Mouse (Mus musculus) layer of hippocampus, adult 18-20 months (tissue): ENCODE measurements around the gene Drap1. TPM values are rescaled to one million over a fixed set of nuclear protein-coding genes. Genes with fewer than 3 reads are reported as not detected.
"Not testable (repeated sequence)": the region's sequence is repeated elsewhere in the genome, so short reads cannot be mapped to it uniquely, and the experiment has no call there.

Source experiments
- DNase-seq, 2 experiments: peaks; one replicate each; pipeline ENCODE4 v3.0.0; 2022; ENCODE audit warnings: low spot score in 2 of 2
- total RNA-seq, 2 experiments: library from RNA; stranded (reverse); gene quantifications; 2 replicates each; pipeline ENCODE4 v1.2.3; 2021

Drap1 gene
- total RNA-seq, 2 experiments from 2014 or later, result 347 to 383 TPM

DNA sequence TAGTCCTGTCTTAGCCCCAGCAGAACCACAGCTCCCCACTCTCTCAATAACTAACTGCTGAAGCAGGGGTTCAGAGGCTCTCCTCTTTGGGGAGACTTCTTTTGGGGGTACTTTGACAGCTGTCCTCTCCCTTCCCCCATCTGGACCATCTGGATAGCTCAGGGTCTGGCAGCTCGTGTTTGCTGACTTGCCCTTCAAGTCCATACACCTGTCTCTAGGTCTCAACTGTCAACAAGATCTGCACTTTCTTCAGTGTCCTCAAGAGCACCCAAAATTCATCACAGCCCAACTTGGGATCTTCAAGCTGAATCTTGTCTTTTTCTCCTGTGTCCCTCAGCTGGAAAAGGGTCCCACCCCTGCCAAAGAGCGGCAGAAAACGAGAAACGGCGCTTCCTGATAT, 3.0 kb downstream of the Drap1 start:
- DNase-seq, result no peak

- no peak for DNase-seq
These were observed 4.2 kb downstream of the Drap1 start for GRCm38 (mm10) chr19:5420579-5420978.

- DNase-seq, result no peak
These were observed 5.1 kb downstream of the Drap1 start for GRCm38 (mm10) chr19:5419630-5420029.

DNA sequence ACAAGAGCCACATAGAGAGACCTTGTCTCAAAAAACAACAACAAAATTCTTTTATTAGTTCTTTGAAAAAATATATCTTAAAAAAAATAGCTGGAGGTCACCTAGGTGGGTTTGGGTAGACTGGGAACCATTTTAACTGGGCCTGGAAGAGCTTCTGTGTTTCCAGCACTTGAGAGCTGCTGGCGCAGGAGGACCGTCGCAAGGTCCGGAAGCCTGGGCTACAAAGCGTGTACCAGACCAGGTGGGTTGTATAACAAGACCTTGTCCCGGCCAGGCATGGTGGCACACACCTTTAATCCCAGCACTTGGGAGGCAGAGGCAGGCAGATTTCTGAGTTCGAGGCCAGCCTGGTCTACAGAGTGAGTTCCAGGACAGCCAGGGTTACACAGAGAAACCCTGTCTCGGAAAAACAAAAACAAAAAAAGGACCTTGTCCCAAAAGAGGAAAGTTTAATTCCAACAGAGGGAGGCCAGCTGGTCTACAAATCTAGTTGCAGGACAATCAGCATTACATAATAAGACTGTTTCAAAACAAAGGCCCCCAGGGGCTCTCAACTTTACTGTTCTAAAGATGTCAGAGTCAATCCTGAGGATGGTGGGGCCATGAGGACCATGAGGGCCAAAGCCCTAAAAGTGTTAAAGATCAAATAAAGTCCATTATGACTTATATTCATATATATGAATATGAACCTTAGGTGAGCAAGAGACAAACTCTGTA, 5.9 kb downstream of the Drap1 start:
- DNase-seq, result no peak

DNA sequence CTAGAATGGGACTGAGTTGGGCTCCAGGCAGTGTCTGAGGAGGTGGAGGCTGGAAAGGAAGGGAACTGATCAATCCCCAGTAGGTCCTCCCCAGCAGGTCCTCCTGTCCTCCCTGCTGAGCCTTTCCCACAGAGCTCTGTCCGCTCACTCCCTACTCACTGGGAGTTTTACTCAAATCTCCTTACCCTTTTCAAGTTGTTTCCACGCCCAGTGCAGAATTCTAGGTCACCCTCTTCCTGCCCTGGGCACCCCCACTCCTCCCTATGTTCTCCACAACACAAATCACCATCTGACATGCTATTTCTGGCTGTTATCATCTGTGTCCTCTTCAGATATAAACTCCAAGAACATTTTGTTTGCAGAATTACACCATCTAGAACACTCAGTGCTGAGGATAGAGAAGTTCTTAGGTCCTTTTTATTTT, 10.2 kb downstream of the Drap1 start:
- DNase-seq, result peak in 1 of 2 experiments; percentile 55

GRCm38 (mm10) chr19:5413840-5414239, 10.9 kb downstream of the Drap1 start:
- no peak for DNase-seq

DNA sequence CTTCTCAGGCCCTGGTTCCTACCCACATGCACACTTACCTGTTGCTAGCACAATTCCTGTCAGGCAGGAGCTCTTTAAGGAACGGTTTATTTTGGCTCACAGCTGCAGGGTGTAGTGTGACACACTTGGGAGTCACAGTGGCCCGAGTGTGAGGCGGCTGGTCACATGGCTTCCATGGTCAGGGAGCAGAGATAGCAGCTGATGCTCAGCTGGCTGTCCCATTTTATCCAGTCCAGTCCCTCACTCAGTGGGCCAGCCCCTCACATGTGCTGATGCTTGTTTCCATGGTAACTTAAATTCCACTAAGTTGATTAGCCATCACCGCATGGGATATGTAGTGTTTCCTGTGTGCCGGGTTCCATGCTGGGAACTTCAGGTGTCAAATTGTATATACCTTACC, 12.8 kb downstream of the Drap1 start:
- DNase-seq, result no peak

DNA sequence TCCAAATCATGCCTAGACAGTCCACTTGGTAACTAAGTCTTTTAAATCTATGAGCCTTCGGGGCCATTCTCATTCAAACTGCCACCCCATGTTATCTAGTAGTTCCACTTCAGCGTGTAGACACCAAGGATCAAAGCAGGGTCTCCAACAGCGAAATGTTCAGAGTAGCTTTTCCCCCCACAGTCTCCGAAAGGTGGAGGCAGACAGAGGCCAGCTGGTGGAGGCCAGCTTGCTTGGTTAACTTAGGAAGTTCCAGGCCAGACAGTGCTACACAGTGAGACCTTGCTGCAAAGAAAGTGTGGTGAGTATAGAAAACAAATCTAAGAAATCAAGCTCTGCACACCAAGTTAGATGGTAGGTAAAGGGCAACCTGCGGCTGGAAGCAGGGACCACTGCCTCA, 14.1 kb downstream of the Drap1 start:
- DNase-seq, result no peak

GRCm38 (mm10) chr19:5409068-5409467, 15.7 kb downstream of the Drap1 start:
- no peak for DNase-seq

- no peak for DNase-seq
These were observed 16.4 kb downstream of the Drap1 start for GRCm38 (mm10) chr19:5408057-5409001.

DNA sequence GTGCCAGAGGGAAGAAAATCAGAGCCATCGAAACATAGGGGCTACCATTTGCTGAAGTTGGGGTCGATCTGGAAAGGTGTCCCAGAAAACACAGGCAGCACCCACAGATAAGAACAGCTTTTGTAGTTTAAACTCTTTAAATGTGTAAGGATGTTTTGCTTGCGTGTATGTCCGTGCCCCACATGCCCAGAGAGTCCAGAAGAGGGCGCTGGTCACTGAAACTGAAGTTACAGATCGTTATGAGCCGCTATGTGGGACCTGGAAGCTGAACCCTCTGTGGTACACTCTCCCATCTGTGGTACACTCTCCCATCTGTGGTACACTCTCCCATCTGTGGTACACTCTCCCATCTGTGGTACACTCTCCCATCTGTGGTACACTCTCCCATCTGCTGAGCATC, 17.6 kb downstream of the Drap1 start:
- DNase-seq, result peak in 1 of 2 experiments; percentile 78

DNA sequence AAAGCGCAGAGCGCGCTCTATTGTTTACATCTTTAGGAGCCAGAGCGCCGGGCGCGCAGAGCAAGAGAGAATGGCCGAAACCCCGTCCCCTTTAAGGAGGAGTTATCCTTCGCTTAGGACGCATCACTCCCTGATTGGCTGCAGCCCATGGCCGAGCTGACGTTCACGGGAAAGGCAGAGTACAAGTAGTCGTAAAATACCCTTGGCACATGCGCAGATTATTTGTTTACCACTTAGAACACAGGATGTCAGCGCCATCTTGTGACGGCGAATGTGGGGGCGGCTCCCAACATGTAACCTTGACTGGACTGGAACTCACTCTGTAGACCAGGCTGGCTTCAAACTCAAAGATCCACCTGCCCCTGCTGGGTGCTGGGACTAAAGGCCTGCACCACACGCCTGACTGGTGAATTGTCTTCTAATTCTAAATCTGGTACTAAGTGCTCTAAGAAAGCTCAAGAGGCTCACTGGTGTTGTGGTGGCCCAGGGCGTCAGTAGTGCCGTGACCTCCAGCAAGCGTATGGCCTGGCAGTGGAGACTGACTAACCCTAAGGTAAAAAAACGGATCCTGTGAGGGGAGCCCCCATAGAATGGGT, 18.1 kb downstream of the Drap1 start:
- DNase-seq, result peak in 1 of 2 experiments; percentile 62

GRCm38 (mm10) chr19:5405924-5406323, 18.9 kb downstream of the Drap1 start:
- no peak for DNase-seq

DNA sequence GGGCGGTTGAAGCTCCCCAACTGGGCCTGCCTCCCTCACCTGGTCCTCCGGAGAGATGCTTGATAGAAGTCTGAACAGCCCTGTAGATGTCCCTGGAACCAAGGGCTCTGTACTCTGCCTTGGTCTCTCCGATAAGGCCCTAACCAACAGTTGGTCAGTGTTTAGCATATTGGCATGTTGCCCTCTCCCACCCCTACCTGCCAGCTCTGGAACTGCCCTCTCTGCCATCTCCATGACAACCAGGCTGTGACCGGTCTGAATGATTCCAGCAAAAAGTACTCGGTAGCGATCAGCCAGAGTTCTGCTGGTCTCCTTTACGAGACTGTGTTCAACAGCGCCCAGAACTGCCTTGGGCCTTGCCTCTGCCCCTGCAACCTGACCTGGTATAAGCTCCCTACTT, 22.5 kb downstream of the Drap1 start, which contains the start of gene Tsga10ip:
Tsga10ip (minus strand) TSS at position 234 of the 400 bp plus-strand sequence.
- no peak for DNase-seq

GRCm38 (mm10) chr19:5401073-5401472, 23.7 kb downstream of the Drap1 start:
- not testable (repeated sequence) for DNase-seq

GRCm38 (mm10) chr19:5395371-5395770, 29.4 kb downstream of the Drap1 start:
- DNase-seq, result no peak

- no peak for DNase-seq
These were observed 30.6 kb downstream of the Drap1 start for GRCm38 (mm10) chr19:5394168-5394567.

GRCm38 (mm10) chr19:5392892-5393291, 31.9 kb downstream of the Drap1 start:
- DNase-seq, result no peak

DNA sequence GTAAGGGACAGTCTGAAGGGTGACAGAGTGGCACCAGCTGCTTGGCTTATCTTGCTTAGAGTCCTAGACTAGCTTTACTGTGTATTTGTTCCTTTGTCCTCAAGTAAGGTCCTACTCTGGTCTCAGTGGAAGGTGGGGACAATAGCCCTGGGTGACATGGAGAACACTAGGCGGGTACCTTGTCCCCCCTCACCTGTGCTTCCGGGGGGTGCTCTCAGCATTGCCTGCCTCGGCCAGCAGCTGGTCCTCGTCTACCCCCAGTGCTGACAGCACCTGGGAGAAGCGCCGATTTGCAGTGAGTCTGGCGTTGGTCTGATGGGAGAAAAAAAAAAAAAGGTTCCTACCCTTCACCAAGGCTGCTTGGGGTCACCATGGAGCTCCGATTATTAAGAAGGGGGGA, 34.4 kb downstream of the Drap1 start:
- no peak for DNase-seq

GRCm38 (mm10) chr19:5389647-5390046, 35.1 kb downstream of the Drap1 start:
- no peak for DNase-seq

- peak; percentile 95 to 98 for DNase-seq
These were observed 36.1 kb downstream of the Drap1 start, which contains the start of gene Sart1 for GRCm38 (mm10) chr19:5388588-5389242. TSS of gene Sart1 (minus strand) at chr19:5388703.
